Mouse (Mus musculus) layer of hippocampus, postnatal 36 days (tissue): Measurements from ENCODE around the gene Col5a1. TPM values are rescaled to one million over a fixed set of nuclear protein-coding genes. Genes with fewer than 3 reads are reported as not detected.

Experiments
- DNase-seq, 2 experiments: peaks; one replicate each; pipeline ENCODE4 v3.0.0; 2022
- total RNA-seq, 2 experiments: library from RNA; stranded (reverse); gene quantifications; 2 replicates each; pipeline ENCODE4 v1.2.3; 2021

Gene Col5a1
- total RNA-seq, 2 experiments from 2014 or later, result 3.6 to 3.9 TPM

DNA sequence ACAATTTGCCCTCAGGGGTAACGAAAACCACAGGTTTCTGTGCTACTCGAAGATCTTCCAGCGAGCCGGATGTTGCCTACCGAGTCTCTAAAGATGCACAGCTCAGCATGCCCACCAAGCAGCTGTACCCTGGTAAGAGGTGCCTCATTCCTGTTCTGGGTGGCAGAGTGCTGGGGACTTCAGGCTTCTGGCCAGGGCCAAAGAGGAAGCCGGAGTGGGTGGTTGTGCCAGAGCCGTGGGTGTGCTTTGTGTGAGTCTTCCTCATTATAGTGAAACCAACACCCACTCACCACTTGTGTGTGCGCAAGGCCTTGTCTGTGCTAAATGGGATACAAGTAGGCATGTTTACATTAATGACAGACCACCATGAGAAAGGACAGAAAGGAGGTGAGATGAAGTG, 35.8 kb downstream of the Col5a1 start:
- DNase-seq, result no peak

- DNase-seq, result no peak
These were observed 37.5 kb downstream of the Col5a1 start for GRCm38 (mm10) chr2:27923718-27924117.

- DNase-seq, result no peak
These were observed 38.2 kb downstream of the Col5a1 start for GRCm38 (mm10) chr2:27924463-27924862.

DNA sequence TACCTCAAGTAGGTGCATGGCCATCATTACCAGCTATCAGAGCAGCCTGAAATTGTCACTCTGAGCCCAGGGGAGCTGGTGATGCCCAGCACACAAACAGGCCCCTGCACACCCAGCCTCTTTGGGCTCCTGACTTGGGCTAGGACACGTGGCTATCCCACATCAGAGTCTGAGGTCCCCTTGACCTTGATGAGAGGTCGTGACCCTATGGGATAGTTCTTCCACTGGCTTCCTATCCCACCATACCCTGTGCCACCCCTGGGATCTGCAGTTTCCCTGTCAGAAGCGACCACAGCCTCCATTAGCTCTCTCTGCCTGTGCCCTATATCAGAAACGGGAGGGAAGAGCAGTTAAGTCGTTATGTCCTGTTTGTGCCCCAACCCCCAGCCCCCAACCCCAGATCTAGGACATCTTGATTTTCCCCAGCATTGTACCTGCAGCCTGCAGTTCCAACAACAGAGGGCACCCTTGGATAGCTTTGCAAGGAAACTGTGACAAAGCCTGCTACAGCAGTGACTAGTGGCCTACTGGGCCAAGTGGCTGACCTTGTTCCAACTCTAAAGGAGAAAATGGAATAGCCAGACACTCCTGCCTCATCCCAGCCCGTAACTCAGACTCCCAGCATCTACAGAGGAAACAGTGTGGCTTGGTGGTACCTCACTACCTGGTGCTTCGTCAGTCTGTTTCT, 40.4 kb downstream of the Col5a1 start:
- peak; percentile 68 to 74 for DNase-seq

GRCm38 (mm10) chr2:27930471-27931015, 44.3 kb downstream of the Col5a1 start:
- DNase-seq, result no peak

GRCm38 (mm10) chr2:27931130-27931529, 44.9 kb downstream of the Col5a1 start:
- no peak for DNase-seq

DNA sequence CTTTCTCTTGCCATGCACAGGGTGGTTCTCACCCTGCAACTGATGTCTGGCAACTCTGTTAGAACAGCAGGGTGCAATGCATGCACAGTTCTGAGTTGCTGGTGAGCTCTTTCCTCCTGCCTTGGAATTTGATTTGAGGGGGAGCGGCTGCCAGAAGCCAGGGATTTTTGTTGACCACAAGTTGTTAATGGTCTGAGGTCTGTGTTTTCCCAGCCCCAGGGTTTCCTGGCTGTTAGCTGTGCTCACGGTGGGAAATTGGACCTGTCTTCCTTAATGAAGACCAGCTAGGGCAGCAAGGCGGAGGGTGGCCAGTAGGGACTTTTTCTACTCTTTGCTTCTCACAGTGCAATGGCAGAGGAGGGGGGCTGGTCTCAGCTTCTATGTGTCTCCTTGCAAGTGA, 45.7 kb downstream of the Col5a1 start:
- no peak for DNase-seq

GRCm38 (mm10) chr2:27934269-27934668, 48.0 kb downstream of the Col5a1 start:
- DNase-seq, result no peak

GRCm38 (mm10) chr2:27934831-27935230, 48.6 kb downstream of the Col5a1 start:
- DNase-seq, result no peak

GRCm38 (mm10) chr2:27935441-27935840, 49.2 kb downstream of the Col5a1 start:
- DNase-seq, result no peak

- peak; percentile 34 to 43 for DNase-seq
These were observed 50.5 kb downstream of the Col5a1 start for GRCm38 (mm10) chr2:27936607-27937191.

- no peak for DNase-seq
These were observed 53.2 kb downstream of the Col5a1 start for GRCm38 (mm10) chr2:27939433-27939832.

GRCm38 (mm10) chr2:27940144-27940543, 53.9 kb downstream of the Col5a1 start:
- no peak for DNase-seq

- DNase-seq, result no peak
These were observed 61.0 kb downstream of the Col5a1 start for GRCm38 (mm10) chr2:27947252-27947651.

DNA sequence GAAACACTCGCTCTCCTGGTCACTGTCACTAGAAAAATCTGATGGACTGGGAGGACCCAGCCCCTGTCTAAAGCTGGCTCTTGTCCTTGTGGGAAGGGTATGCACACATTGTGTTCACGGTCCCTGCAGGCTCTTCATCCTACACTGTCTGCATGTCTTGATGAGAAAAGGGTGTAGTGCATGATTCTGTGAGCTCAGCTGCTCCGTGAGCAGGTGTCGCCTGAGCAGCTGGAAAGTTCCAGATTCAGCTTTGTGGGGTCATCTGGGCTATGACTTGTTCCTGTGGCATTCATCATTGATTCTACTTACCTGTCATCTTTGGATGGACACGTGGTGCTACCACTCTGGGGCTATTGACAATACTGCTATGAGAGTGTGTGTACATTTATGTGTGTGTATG, 61.7 kb downstream of the Col5a1 start:
- DNase-seq, result no peak

- DNase-seq, result no peak
These were observed 67.6 kb downstream of the Col5a1 start for GRCm38 (mm10) chr2:27953866-27954265.

DNA sequence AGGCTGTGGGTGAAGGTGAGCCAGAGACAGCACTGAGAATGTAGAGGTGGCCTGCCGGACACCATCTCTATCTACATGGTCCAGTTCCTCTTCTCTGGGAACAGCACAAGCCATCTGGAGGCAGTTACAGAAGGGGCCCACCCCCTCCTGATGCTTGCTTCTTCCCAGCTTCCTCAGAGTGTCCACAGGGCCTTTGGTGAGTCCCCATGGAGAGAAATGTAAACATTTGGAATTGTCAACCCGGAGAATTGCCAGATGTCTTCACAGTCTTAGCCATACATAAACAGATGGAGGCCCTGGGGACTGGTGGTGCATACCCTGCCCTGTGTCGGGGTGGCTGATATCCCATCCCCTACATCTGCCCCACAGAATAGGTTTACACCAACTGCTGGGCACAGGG, 68.7 kb downstream of the Col5a1 start:
- no peak for DNase-seq

GRCm38 (mm10) chr2:27956751-27957150, 70.5 kb downstream of the Col5a1 start:
- DNase-seq, result no peak

DNA sequence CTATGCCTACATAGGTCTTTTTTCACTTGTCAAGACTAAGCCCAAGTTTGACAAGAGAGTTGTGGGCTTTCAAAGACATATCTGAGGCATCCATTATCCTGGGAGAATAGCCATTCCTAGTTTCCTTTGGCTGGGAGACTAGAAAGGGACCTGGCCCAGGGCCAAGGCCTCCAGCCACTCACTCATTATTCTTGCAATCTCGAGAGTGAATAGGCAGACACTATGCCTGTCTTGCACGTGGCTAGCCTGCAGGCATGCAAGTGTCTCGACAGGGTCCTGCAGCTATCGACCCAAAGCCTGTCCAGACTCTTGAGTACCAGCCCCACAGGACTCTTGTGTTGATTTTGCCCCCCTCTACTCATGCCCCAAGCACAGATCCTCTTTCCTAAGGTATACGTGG, 71.0 kb downstream of the Col5a1 start:
- no peak for DNase-seq

DNA sequence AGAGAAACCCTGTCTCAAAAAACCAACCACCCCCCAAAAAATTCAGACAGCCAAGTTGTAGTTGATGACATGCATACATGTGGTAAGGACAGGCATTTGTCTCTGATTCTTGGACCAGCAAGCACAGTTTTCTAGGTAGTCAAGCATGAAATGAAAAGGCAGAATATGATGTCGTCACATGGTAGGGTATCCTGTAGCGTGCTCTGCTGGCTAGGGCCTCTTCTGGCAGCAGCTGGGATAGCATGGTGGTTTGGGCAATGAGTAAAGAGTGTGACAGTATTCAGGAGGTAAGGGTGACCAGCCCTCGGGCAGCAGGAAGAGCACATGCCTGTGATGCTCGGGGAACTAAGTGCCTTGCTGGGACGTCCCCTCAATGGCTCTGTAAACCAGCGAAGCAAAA, 73.0 kb downstream of the Col5a1 start:
- DNase-seq, result no peak

- no peak for DNase-seq
These were observed 75.0 kb downstream of the Col5a1 start for GRCm38 (mm10) chr2:27961190-27961589.

DNA sequence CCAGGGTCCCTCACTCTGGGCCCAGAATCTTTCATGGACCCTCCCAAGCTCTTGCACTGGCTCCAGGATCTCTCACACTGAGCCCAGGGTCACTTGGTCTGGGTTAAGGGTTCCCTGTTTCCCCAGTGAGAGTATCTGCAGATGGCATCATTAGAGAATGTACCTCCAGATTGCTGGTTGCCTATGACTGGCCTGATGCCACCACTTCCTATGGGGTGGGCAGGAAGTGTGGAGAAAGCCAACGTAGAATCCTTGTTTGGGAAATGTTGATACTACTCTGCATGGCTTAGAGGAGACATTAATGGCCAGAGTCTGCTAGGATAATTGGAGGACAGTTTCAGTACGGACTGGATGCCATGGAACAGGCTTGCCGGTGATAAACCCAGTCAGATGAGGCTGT, 76.2 kb downstream of the Col5a1 start:
- DNase-seq, result no peak

DNA sequence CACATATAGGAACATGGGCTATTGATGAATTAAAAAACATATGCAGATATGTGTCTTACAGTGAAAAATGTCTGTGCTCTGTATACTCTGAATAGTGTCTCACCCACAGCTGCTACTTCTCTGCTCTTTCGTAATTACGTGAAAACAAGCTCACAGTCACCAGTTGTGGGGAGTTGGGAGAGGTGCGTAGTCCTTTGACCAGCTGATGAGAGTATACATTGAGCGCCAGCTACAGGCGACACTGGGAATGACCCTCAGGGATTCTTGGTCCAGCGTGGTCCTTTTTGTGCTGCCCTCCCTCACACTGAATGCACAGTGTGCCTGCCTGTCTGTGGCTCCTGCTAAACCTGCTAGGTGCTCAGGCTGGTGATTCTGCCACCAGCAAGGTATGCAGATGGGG, 82.9 kb downstream of the Col5a1 start:
- DNase-seq, result no peak

DNA sequence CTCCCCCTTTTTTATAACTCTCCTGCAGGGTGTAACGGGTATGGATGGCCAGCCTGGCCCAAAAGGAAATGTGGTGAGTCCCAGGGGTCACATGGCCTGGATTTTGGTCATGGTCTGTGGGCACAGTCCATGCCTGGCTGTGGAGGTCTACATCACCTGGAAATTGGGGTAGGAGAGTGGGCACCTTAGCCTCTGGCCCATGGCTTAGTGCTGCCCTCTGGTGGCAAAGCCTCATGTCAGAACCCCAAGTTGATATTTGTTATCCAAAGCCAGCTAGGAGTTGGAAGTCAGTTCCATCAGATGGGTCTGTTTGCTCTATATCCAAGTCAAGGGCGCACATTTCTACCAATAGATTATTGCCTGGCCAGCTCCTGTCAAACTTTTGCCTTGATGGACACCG, 87.6 kb downstream of the Col5a1 start:
- DNase-seq, result peak; percentile 19 to 42
